Mouse (Mus musculus): Measurements from ENCODE around the gene Pou2f3.

Gene Pou2f3

GRCm38 (mm10) chr9:43210190-43210682 is at the start of gene Pou2f3:
Pou2f3 (minus strand) TSS chr9:43210369.
- peak; percentile 92 for DNase-seq

DNA sequence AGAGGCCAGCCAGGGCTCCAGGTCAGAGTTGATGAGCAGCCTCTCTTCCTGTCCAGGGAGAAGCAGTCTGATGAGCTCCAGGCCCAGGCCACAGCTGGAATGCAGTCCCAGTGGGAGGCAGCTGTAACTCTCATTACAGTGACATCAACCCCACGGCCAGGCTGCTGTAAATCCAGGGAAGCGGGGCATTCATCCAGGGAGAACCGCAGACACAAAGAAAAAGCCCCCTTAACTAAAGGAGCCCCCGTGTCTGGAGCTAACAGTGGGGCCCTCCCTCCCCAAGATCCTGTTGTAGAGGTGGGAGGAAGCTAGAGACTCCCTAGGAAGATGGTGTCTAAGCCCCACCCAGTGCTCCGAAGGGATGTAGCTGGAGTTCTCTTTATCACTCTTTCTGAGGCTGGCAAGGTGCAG is 43.1 kb upstream of the Pou2f3 start:
- DNase-seq: peak; percentile 76

- no peak for DNase-seq
Observed at GRCm38 (mm10) chr9:43252790-43253189, 42.6 kb upstream of the Pou2f3 start.

DNA sequence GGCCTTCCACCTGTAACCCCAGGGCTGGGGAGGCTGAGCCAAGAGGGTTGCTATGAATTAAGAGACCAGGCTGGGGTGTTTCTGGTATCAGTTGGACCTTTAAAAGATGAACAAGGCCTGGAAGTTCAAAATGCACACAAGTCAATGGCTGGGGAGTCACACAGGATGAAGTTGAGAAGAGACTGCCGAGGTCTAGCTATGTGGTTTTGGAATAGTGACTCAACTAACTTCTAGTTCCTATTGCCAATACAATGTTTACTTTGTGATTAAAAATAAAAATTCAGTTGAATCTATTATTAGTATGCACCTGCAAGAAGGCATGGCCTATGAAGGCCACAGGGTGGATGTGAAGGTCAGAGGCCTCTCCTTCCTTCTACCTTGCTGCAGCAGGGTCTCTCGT is 41.6 kb upstream of the Pou2f3 start:
- no peak for DNase-seq

DNA sequence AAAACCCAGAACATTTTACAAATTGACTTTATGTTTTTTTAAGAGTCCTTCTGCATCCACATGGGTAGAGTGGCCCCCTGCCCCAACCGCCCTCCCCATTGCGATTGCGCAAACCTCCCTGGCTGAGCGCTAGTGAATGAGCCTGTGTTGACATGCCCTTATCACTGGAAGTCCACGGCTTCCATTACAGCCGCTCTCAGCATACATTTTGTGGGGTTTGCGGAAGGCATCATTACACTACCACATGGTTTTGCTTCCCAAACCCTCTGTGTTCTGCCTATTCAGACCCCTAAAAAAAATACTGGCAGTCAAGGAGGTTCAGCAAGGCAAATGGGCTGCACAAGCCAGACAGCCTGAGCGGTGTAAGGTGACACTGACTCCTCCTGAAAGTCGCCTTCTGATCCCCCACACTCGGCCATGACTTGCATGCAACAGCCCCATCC is 36.6 kb upstream of the Pou2f3 start:
- DNase-seq: no peak

- DNase-seq: no peak
Observed at GRCm38 (mm10) chr9:43245801-43246570, 35.8 kb upstream of the Pou2f3 start.

DNA sequence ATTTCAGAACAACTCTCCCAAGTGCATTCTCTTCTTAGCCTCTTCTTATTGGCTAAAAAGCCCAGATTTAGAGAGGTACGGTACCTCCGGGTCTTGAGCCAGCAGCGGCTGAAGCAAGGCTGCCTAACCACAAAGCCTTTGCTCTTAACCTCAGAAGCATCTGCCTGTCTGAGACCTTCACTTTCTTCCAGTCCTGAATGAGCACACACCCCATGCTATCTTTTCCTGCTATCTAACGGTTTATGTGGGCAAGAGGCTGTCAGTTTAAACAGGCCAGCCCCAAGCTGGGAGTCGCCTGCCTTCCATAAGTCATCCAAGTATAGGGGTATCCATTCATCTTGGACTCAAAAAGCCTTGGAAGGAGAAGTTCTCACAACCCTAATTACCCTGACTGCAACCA is 32.3 kb upstream of the Pou2f3 start:
- no peak for DNase-seq

DNA sequence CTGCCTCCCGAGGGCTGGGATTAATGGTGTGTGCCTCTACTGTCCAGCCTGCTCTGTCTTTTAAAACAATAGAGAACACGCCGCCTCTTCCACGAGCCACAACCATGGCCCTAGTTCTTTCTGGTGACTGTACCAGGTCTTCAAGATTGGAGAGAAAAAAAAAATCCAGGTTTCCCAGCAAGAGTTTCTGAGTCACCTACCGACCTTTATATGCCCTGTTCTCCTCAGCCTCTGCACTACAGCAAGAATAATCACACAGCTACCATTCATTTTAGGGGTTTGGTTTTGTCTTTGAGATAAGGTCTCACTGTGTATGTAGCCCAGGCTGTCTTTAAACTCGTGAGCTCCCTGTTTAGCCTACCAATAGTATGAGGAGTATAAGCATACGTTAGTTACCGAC is 31.8 kb upstream of the Pou2f3 start:
- no peak for DNase-seq

DNA sequence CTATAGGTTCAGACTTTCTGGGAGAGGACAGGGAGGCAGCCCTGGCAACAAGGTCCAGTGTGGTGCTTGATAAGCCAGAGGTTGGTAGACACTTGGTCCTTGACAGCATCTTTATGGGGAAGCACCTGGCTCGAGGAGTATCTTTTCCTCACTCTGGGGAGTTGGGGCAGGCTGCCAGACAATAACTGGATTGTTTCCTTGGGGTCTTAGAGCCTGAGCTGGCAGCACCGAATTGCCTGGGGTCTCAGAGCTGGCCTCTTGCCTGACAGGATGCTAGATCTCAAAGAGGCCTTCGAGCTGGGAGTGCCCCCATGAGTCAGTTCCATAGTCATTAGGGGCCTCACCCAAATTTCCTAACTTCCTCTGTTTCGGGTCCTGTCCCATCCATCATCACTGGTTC is 31.1 kb upstream of the Pou2f3 start:
- no peak for DNase-seq

DNA sequence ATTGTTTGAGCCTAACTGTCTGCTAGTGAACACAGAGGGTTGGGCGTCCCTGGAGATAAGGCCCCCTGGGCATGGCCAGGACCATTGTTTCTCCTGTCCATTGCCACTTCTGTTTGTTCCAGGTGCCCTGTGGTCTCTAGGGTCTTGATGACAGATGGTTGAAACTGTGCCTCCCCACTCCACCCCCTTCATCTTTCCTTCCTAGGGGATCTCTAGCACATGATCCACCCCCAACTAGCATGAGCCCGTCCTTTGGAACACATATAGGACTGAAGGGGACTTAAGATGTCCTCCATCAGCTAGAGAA is 30.4 kb upstream of the Pou2f3 start:
- no peak for DNase-seq

DNA sequence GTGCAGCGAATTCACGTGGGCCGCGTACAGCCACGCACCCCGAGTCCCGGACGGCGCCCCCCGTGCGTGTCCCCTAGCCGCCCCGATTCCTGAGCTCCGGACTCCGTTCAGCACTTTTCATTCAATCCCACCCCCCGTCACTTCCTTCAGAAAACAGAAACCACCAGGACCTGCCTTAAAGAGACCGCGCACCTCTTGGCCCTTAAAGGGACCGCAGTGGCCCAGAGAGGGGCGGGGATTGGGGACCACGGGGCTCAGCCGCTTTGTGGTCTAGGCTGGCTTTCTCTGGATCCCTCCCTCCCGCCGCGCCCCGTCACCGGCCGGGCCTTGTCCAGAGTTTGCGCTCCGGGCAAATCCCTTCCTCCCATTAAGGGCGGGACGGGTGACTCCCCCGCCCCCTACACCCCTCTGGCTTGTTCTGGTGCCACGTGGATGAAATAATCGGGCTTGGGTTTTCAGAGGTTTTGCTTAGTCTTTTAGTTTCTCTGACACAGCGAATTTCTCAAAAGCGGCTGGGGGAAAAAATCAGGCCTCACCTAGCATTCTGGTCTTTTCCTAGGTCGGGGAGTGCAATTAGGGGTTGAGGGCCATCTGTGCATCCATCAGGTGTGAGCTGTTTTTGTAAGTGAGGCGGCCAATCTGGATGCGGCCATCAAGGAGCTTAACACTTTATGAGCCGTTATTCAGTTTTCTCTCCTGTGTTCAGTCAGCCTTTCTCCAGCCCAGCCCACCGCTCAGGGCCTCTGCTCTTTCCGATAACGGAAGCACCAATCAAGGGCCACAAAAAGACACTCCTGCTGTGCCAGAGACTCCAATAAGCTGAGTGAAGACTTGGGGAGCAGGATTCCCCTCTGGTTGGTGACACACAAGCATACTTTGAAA is 29.8 kb upstream of the Pou2f3 start, which contains the start of gene Oaf:
TSS of gene Oaf (minus strand) at position 200 of the 882 bp plus-strand sequence.
- DNase-seq: peak; percentile 95

- peak; percentile 54 for DNase-seq
Observed at GRCm38 (mm10) chr9:43238631-43239545, 28.7 kb upstream of the Pou2f3 start.

GRCm38 (mm10) chr9:43238167-43238566 is 28.0 kb upstream of the Pou2f3 start:
- no peak for DNase-seq

DNA sequence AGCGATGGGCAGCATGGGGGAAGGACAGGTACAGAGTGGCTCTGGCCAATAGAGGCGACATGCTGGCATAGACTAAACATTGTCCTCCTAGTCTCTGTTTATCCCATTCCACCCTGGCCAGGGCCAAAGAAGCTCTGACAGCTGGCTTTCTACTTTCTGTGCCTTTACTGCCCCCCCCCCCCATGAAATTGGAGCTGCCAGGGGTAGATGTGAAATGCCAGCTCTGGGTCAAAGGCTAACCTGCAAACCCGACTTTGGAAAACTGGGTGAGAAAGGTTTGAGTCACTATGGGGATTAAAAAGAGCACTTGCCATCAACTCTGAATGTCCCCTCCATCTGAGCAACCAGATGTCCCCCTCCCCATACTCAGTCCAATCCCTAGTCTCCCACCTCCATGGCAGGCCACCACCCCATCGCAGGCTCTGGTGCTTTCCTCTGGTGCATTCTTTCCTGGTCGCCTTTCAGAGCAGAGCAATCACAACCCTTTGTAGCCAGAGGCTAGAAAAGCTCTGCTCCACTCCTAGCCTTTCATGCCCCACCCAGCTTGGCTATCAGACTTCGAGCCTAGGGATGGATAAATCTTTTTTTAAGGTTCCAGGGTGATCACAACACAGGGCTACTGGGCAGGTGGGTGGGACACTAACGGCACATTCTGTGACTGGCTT is 27.1 kb upstream of the Pou2f3 start:
- no peak for DNase-seq

- DNase-seq: no peak
Observed at GRCm38 (mm10) chr9:43236576-43236975, 26.4 kb upstream of the Pou2f3 start.

GRCm38 (mm10) chr9:43236106-43236505 is 25.9 kb upstream of the Pou2f3 start:
- no peak for DNase-seq

- no peak for DNase-seq
Observed at GRCm38 (mm10) chr9:43235336-43235735, 25.2 kb upstream of the Pou2f3 start.

DNA sequence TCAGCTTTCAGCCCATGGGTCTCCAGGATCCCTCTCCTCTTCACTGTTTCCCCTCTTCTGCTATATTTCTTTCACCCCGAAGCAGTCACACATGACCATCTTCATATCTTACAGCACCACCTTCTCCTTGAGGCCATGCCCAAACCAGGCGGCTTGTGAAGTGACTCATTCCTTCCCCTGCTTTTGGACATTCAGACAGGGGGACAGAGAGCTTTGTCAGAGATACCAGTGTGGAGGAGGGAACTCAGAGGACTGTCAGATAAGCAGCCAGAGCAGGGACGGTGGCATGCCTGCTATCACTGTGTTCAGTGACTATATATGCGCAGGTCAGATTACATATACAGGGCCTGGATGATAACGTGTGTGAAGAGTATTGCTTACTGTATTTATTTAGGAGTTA is 24.3 kb upstream of the Pou2f3 start:
- DNase-seq: no peak

DNA sequence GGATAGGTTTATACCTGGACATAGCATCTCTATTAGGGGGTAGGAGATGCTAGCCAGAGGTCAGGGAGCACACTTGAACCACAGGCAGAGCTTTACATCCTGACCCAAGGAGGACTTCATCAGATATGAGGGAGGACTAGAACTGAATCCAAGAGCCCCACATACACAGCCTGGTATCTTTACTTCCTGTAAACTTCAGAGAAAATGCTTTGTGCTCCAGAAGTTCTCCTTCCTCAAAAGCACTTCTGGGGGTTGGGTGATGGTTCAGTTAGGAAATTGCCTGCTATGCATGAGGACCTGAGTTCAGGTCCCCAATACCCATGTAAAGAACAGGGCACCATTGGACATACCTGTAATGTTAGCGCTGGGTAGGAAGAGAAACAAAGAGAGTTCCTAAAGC is 23.3 kb upstream of the Pou2f3 start:
- no peak for DNase-seq

GRCm38 (mm10) chr9:43233044-43233443 is 22.9 kb upstream of the Pou2f3 start:
- no peak for DNase-seq

DNA sequence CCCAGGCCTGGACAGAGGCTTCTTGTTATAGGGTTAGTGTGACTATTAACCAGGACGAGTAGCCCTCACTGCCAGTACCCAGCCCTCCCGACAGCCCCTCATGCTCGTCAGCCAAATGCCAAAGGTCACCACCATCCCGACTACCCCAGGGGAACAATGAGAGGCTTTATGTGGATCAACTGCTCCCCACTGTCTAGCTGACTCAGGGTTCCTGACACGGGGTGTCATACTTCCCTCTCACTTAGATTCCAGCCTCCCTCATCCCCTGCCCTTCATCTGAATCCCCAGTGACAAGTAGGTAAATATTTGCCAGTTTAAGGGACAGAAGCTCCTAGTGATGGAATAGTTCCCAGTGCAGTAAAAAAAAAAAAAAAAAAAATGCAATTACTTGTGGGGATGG is 22.1 kb upstream of the Pou2f3 start:
- DNase-seq: peak; percentile 28

DNA sequence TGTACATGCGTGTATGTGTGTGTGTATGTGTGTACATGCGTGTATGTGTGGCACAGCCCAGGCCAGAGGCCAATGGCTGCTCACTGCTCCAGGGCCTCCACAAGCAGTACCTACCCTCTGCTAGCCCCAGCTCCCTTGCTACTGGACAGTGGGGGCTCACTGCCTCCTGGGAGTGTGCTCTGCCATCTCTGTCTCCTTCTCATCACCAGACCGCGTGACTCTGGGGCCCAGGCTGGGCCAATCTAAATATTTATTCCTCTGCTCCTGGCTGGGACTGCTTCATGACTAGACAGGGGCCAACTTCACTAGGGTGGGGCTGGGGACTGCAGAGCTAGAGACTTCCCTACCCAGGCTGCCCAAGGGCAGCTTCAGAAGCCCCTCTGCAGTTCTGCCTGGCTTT is 21.6 kb upstream of the Pou2f3 start:
- peak; percentile 87 for DNase-seq
